ENCODE assay signal across 29 mouse cellular contexts in the genomic region with DNA sequence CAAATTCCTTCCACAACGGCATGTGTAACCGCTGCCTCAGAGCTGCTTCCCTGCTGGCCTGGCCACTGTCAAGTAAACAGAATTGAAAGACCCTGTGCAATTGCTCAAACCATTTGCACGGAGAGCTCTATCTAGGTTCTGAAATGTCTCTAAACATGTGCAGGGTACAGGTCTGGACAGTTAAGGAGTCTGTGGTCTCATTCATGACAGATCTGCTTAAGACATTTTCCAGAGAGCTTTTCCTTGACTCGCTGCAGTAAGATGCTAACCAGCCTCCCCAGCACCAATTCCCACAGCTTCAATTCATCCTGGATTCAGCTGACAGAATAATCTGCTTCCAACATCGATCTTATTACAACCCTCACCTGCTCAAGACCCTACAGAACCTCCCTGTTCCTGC.
DNase-seq lines count a peak whose midpoint lies in the region; ATAC-seq and TF ChIP-seq lines count a peak whose summit lies in the region.
"Had no signal": no experiment of that assay in that cellular context is flagged by ENCODE, and none has a peak within 500 bp of the region (broad histone marks: within the 10 kb centered on the region; RNA-seq: fewer than 3 reads in every experiment).

No protein-coding gene starts in this region.

- H3K4me3 ChIP-seq in intestine, embryonic 14.5 days (ENCODE audit: low read depth, low read length) = no peak overlapping the region
- no peak overlapping the region for H3K4me3 ChIP-seq in intestine, postnatal 0 days (ENCODE audit: low read depth, low read length)
- H3K4me3 ChIP-seq in embryonic facial prominence, embryonic 10.5 days = no peak overlapping the region
- no peak overlapping the region for H3K4me3 ChIP-seq in intestine, embryonic 16.5 days (ENCODE audit: low read length)
- H3K4me3 ChIP-seq in stomach, embryonic 16.5 days (replicated peaks; ENCODE audit: low read length) = no peak overlapping the region
- H3K4me3 ChIP-seq: embryonic facial prominence, embryonic 15.5 days; forebrain, embryonic 15.5 days; heart, embryonic 15.5 days; hindbrain, embryonic 10.5 days; left cerebral cortex, adult 2 months; midbrain, embryonic 10.5 days had no signal

- intact Hi-C loops in gastrocnemius, postnatal 14 days (cut with DNase I; ENCODE audit: low total_unique reads) = no loop called here

- no peaks in the 10 kb centered on the region for H3K27me3 ChIP-seq in intestine, embryonic 14.5 days (replicated peaks; ENCODE audit: control insufficient read depth, insufficient read depth, low read length)
- no peaks in the 10 kb centered on the region for H3K27me3 ChIP-seq in intestine, postnatal 0 days (replicated peaks; ENCODE audit: control insufficient read depth, insufficient read depth, low read length)
- no peaks in the 10 kb centered on the region for H3K27me3 ChIP-seq in embryonic facial prominence, embryonic 10.5 days (replicated peaks; ENCODE audit: low read depth, poor library complexity, severe bottlenecking)
- no peaks in the 10 kb centered on the region for H3K27me3 ChIP-seq in intestine, embryonic 16.5 days (replicated peaks; ENCODE audit: control insufficient read depth, insufficient read depth, low read length)
- no peaks in the 10 kb centered on the region for H3K27me3 ChIP-seq in stomach, embryonic 16.5 days (ENCODE audit: control insufficient read depth, insufficient read depth, low read length)
- H3K27me3 ChIP-seq: embryonic facial prominence, embryonic 15.5 days; forebrain, embryonic 15.5 days; heart, embryonic 15.5 days had no signal

- H3K4me1 ChIP-seq in intestine, embryonic 14.5 days (replicated peaks; ENCODE audit: control insufficient read depth, insufficient read depth, low read length) = peaks cover 12% of the 10 kb centered on the region; the same call in 1 of the 2 replicates
- H3K4me1 ChIP-seq in intestine, postnatal 0 days (replicated peaks; ENCODE audit: control insufficient read depth, insufficient read depth, low read length) = no peaks in the 10 kb centered on the region
- H3K4me1 ChIP-seq in embryonic facial prominence, embryonic 10.5 days = peaks cover 26% of the 10 kb centered on the region
- H3K4me1 ChIP-seq in intestine, embryonic 16.5 days (ENCODE audit: control insufficient read depth, insufficient read depth, low read length) = no peaks in the 10 kb centered on the region
- no peaks in the 10 kb centered on the region for H3K4me1 ChIP-seq in stomach, embryonic 16.5 days (ENCODE audit: control insufficient read depth, insufficient read depth, low read length)

- no peak overlapping the region for H3K9ac ChIP-seq in intestine, embryonic 14.5 days (ENCODE audit: low read length)
- H3K9ac ChIP-seq in intestine, postnatal 0 days (ENCODE audit: low read depth, low read length) = no peak overlapping the region
- H3K9ac ChIP-seq in intestine, embryonic 16.5 days (ENCODE audit: low read depth, low read length) = no peak overlapping the region
- no peak overlapping the region for H3K9ac ChIP-seq in stomach, embryonic 16.5 days (ENCODE audit: low read length)
- H3K9ac ChIP-seq: embryonic facial prominence, embryonic 15.5 days; forebrain, embryonic 15.5 days; heart, embryonic 15.5 days; liver, postnatal 0 days had no signal

- H3K36me3 ChIP-seq in intestine, embryonic 14.5 days (ENCODE audit: control insufficient read depth, insufficient read depth, low read length) = no peaks in the 10 kb centered on the region
- H3K36me3 ChIP-seq in intestine, postnatal 0 days (ENCODE audit: control insufficient read depth, insufficient read depth) = no peaks in the 10 kb centered on the region
- H3K36me3 ChIP-seq in embryonic facial prominence, embryonic 10.5 days (replicated peaks) = no peaks in the 10 kb centered on the region
- no peaks in the 10 kb centered on the region for H3K36me3 ChIP-seq in intestine, embryonic 16.5 days (ENCODE audit: control insufficient read depth, insufficient read depth, low read length)
- no peaks in the 10 kb centered on the region for H3K36me3 ChIP-seq in stomach, embryonic 16.5 days (ENCODE audit: control insufficient read depth, insufficient read depth, low read length)
- H3K36me3 ChIP-seq: embryonic facial prominence, embryonic 15.5 days; forebrain, embryonic 15.5 days; heart, embryonic 15.5 days; hindbrain, embryonic 10.5 days; midbrain, embryonic 10.5 days had no signal

- no peak overlapping the region for H3K4me2 ChIP-seq in intestine, embryonic 14.5 days (ENCODE audit: low read length)
- no peak overlapping the region for H3K4me2 ChIP-seq in intestine, postnatal 0 days (replicated peaks; ENCODE audit: low read depth)
- H3K4me2 ChIP-seq in intestine, embryonic 16.5 days (ENCODE audit: low read depth, low read length) = no peak overlapping the region
- no peak overlapping the region for H3K4me2 ChIP-seq in stomach, embryonic 16.5 days (ENCODE audit: low read depth, low read length)
- H3K4me2 ChIP-seq: embryonic facial prominence, embryonic 15.5 days; forebrain, embryonic 15.5 days; heart, embryonic 15.5 days; liver, embryonic 11.5 days had no signal

- TF ChIP-seq CTCF in intestine, postnatal 0 days (IDR thresholded peaks at IDR 0.05; ENCODE audit: low read depth) = no peak

- peak; percentile 88 for ATAC-seq in intestine, embryonic 14.5 days (replicated peaks; ENCODE audit: low FRiP score, low TSS enrichment, low read depth)
- ATAC-seq in intestine, postnatal 0 days = no peak
- ATAC-seq in intestine, embryonic 16.5 days = peak; percentile 53; the same call in 1 of the 2 replicates
- ATAC-seq in stomach, embryonic 16.5 days (ENCODE audit: insufficient read depth, low FRiP score) = peak; percentile 73; the same call in 1 of the 2 replicates
- ATAC-seq: forebrain, embryonic 15.5 days; hindbrain, postnatal 0 days; liver, postnatal 0 days; lung, postnatal 0 days; Patski had no signal

- 28% methylated on average over 5 of the region's 5 CpGs for WGBS in intestine, embryonic 14.5 days
- WGBS in intestine, postnatal 0 days = 50% methylated on average over 5 of the region's 5 CpGs
- whole genome bisulfite sequencing in embryonic facial prominence, embryonic 10.5 days = 56% methylated on average over 5 of the region's 5 CpGs
- WGBS in intestine, embryonic 16.5 days = 38% methylated on average over 5 of the region's 5 CpGs
- WGBS in stomach, embryonic 16.5 days = 34% methylated on average over 5 of the region's 5 CpGs

- H3K27ac ChIP-seq in intestine, embryonic 14.5 days (ENCODE audit: low read depth) = no peak overlapping the region
- no peak overlapping the region for H3K27ac ChIP-seq in intestine, postnatal 0 days (ENCODE audit: low read depth, low read length)
- H3K27ac ChIP-seq in embryonic facial prominence, embryonic 10.5 days (replicated peaks) = no peak overlapping the region; the same call in 1 of the 2 replicates
- no peak overlapping the region for H3K27ac ChIP-seq in intestine, embryonic 16.5 days (ENCODE audit: low read length)
- H3K27ac ChIP-seq in stomach, embryonic 16.5 days (ENCODE audit: low read length) = no peak overlapping the region
- H3K27ac ChIP-seq: embryonic facial prominence, embryonic 15.5 days; forebrain, embryonic 15.5 days; heart, embryonic 15.5 days; hindbrain, embryonic 10.5 days; hindbrain, postnatal 0 days; kidney, postnatal 0 days; left cerebral cortex, adult 2 months; macrophage; midbrain, embryonic 10.5 days had no signal

- DNase-seq in intestine, embryonic 14.5 days (ENCODE audit: low spot score) = no peak
- peak; percentile 41 for DNase-seq in embryonic facial prominence, embryonic 10.5 days (ENCODE audit: low spot score)
- DNase-seq in ovary, adult 18-20 months (ENCODE audit: low spot score) = no peak
- no peak for DNase-seq in gastrocnemius, postnatal 14 days
- no peak for DNase-seq in right cerebral cortex, adult 18-20 months
- DNase-seq: adrenal gland, adult 8-10 months; cerebellum, adult 18-20 months; cerebellum, postnatal 25 days; gastrocnemius, postnatal 10 days; heart, adult 18-20 months; kidney, adult 2 months; left cerebral cortex, postnatal 4 days; liver, postnatal 0 days; thymus, adult 18-20 months had no signal

- no peaks in the 10 kb centered on the region for H3K9me3 ChIP-seq in intestine, embryonic 14.5 days (ENCODE audit: control insufficient read depth, low read length)
- H3K9me3 ChIP-seq in intestine, postnatal 0 days (ENCODE audit: control insufficient read depth) = no peaks in the 10 kb centered on the region
- H3K9me3 ChIP-seq in embryonic facial prominence, embryonic 10.5 days = no peaks in the 10 kb centered on the region
- no peaks in the 10 kb centered on the region for H3K9me3 ChIP-seq in intestine, embryonic 16.5 days (ENCODE audit: control insufficient read depth, low read length)
- no peaks in the 10 kb centered on the region for H3K9me3 ChIP-seq in stomach, embryonic 16.5 days (replicated peaks; ENCODE audit: control insufficient read depth, low read length)
- H3K9me3 ChIP-seq: embryonic facial prominence, embryonic 15.5 days; forebrain, embryonic 15.5 days; heart, embryonic 15.5 days; hindbrain, embryonic 10.5 days; midbrain, embryonic 10.5 days had no signal
